Mouse (Mus musculus): ENCODE data around the gene Gbp5.

Gbp5 gene

GRCm38 (mm10) chr3:142493536-142494061, at the start of gene Gbp5:
Gbp5 (plus strand) TSS chr3:142493978.
- peak; percentile 74 for DNase-seq

- no peak for DNase-seq
These were observed 39.6 kb upstream of the Gbp5 start for GRCm38 (mm10) chr3:142454198-142454597.

- no peak for DNase-seq
These were observed 34.5 kb upstream of the Gbp5 start for GRCm38 (mm10) chr3:142459241-142459640.

GRCm38 (mm10) chr3:142462764-142463751, 30.7 kb upstream of the Gbp5 start:
- DNase-seq: no peak

- DNase-seq: peak; percentile 21
These were observed 19.3 kb upstream of the Gbp5 start for GRCm38 (mm10) chr3:142474349-142474983.

GRCm38 (mm10) chr3:142475913-142476312, 17.9 kb upstream of the Gbp5 start:
- peak; percentile 58 for DNase-seq

- DNase-seq: no peak
These were observed 15.9 kb upstream of the Gbp5 start for GRCm38 (mm10) chr3:142477866-142478265.

GRCm38 (mm10) chr3:142478360-142478759, 15.4 kb upstream of the Gbp5 start:
- DNase-seq: no peak

- DNase-seq: peak; percentile 80
These were observed 3.3 kb upstream of the Gbp5 start for GRCm38 (mm10) chr3:142490465-142490864.

GRCm38 (mm10) chr3:142495146-142495655, 1.4 kb downstream of the Gbp5 start:
- no peak for DNase-seq

GRCm38 (mm10) chr3:142496113-142497101, 2.6 kb downstream of the Gbp5 start:
- DNase-seq: peak; percentile 15

GRCm38 (mm10) chr3:142497123-142497841, 3.5 kb downstream of the Gbp5 start:
- DNase-seq: peak; percentile 32

- DNase-seq: no peak
These were observed 5.2 kb downstream of the Gbp5 start for GRCm38 (mm10) chr3:142498941-142499340.

GRCm38 (mm10) chr3:142528116-142528515, 34.3 kb downstream of the Gbp5 start:
- no peak for DNase-seq

GRCm38 (mm10) chr3:142529597-142529996, 35.8 kb downstream of the Gbp5 start:
- DNase-seq: no peak

- peak; percentile 61 for DNase-seq
These were observed 36.5 kb downstream of the Gbp5 start, which contains the start of gene Gbp7 for GRCm38 (mm10) chr3:142530087-142530953. Gbp7 (plus strand) TSS chr3:142530342.

- no peak for DNase-seq
These were observed 37.8 kb downstream of the Gbp5 start for GRCm38 (mm10) chr3:142531595-142531994.

- DNase-seq: no peak
These were observed 39.4 kb downstream of the Gbp5 start for GRCm38 (mm10) chr3:142533185-142533584.

- no peak for DNase-seq
These were observed 41.9 kb downstream of the Gbp5 start for GRCm38 (mm10) chr3:142535667-142536066.

GRCm38 (mm10) chr3:142541391-142541790, 47.6 kb downstream of the Gbp5 start:
- DNase-seq: no peak

Data from thymus, postnatal 14 days (tissue).